8 mouse cellular contexts compared by ENCODE assay signal in genomic region chr8:123628968-123629755, GRCm38 (mm10). TPM values are rescaled to one million over a fixed set of nuclear protein-coding genes. Genes with fewer than 3 reads are reported as not detected.
DNase-seq lines count a peak whose midpoint lies in the region; ATAC-seq and TF ChIP-seq lines count a peak whose summit lies in the region.

No protein-coding gene starts in this region.

- peak overlapping the region; percentile 32; the same call in 1 of the 2 replicates for H3K9ac ChIP-seq in heart, embryonic 12.5 days
- H3K9ac ChIP-seq in kidney, embryonic 16.5 days (replicated peaks; ENCODE audit: low read length) = no peak overlapping the region
- H3K9ac ChIP-seq in liver, embryonic 12.5 days = no peak overlapping the region

- peak; percentile 86 for DNase-seq in brain, adult 2 months (ENCODE audit: low read depth, low spot score)
- DNase-seq in naive thymus-derived CD4-positive, alpha-beta T cell, adult 2 months (ENCODE audit: low read depth) = peak; percentile 82
- peak; percentile 36 for DNase-seq in testis, postnatal 14 days (ENCODE audit: low spot score)

- no peak overlapping the region for H3K27ac ChIP-seq in embryonic fibroblast, embryonic 13.5 days (ENCODE audit: insufficient read depth, low read length)
- no peak overlapping the region for H3K27ac ChIP-seq in heart, embryonic 12.5 days (ENCODE audit: poor library complexity, severe bottlenecking)
- no peak overlapping the region for H3K27ac ChIP-seq in kidney, embryonic 16.5 days (ENCODE audit: low read length)
- H3K27ac ChIP-seq in liver, embryonic 12.5 days = no peak overlapping the region

- 8% methylated on average over 19 of the region's 19 CpGs for WGBS in heart, embryonic 12.5 days
- whole genome bisulfite sequencing in kidney, embryonic 16.5 days = 7% methylated on average over 19 of the region's 19 CpGs
- WGBS in liver, embryonic 12.5 days (ENCODE audit: insufficient replicate concordance) = 8% methylated on average over 19 of the region's 19 CpGs

- H3K4me2 ChIP-seq in heart, embryonic 12.5 days = peak overlapping the region; percentile 74
- H3K4me2 ChIP-seq in kidney, embryonic 16.5 days (replicated peaks; ENCODE audit: low read depth, low read length) = peak overlapping the region; percentile 47
- H3K4me2 ChIP-seq in liver, embryonic 12.5 days = peak overlapping the region; percentile 51

- ATAC-seq in heart, embryonic 12.5 days (ENCODE audit: insufficient number of reproducible peaks, low FRiP score) = peak; percentile 46; the same call in 1 of the 2 replicates
- peak; percentile 27; the same call in 1 of the 2 replicates for ATAC-seq in kidney, embryonic 16.5 days (ENCODE audit: low FRiP score, low TSS enrichment)
- no peak for ATAC-seq in liver, embryonic 12.5 days

- TF ChIP-seq CTCF in E14TG2a.4 (conservative IDR thresholded peaks at IDR 0.05; ENCODE audit: low read length) = peak; percentile 64
- peak; percentile 84 for TF ChIP-seq CTCF in embryonic fibroblast, embryonic 13.5 days (IDR thresholded peaks at IDR 0.05; ENCODE audit: borderline replicate concordance, insufficient read depth, low read length)

- H3K9me3 ChIP-seq in E14TG2a.4 (ENCODE audit: low read length) = no peaks in the 10 kb centered on the region
- no peaks in the 10 kb centered on the region for H3K9me3 ChIP-seq in heart, embryonic 12.5 days (replicated peaks)
- H3K9me3 ChIP-seq in kidney, embryonic 16.5 days (ENCODE audit: low read length) = no peaks in the 10 kb centered on the region
- H3K9me3 ChIP-seq in liver, embryonic 12.5 days (replicated peaks) = no peaks in the 10 kb centered on the region

- peak overlapping the region; percentile 73 for H3K4me3 ChIP-seq in E14TG2a.4 (replicated peaks; ENCODE audit: low read length)
- peak overlapping the region; percentile 16 for H3K4me3 ChIP-seq in embryonic fibroblast, embryonic 13.5 days (ENCODE audit: insufficient read depth, low read length)
- peak overlapping the region; percentile 43 for H3K4me3 ChIP-seq in heart, embryonic 12.5 days
- peak overlapping the region; percentile 30 for H3K4me3 ChIP-seq in kidney, embryonic 16.5 days (ENCODE audit: low read length)
- H3K4me3 ChIP-seq in liver, embryonic 12.5 days = peak overlapping the region; percentile 8; the same call in 1 of the 2 replicates

- peaks cover 45% of the 10 kb centered on the region for H3K27me3 ChIP-seq in E14TG2a.4 (ENCODE audit: insufficient read depth, low read length)
- peaks cover 41% of the 10 kb centered on the region for H3K27me3 ChIP-seq in heart, embryonic 12.5 days (replicated peaks)
- peaks cover 22% of the 10 kb centered on the region for H3K27me3 ChIP-seq in kidney, embryonic 16.5 days (ENCODE audit: insufficient read depth, low read length)
- H3K27me3 ChIP-seq in liver, embryonic 12.5 days (replicated peaks) = peaks cover 74% of the 10 kb centered on the region

- H3K4me1 ChIP-seq in E14TG2a.4 (replicated peaks; ENCODE audit: low read depth, low read length) = peaks cover 20% of the 10 kb centered on the region
- peaks cover 12% of the 10 kb centered on the region for H3K4me1 ChIP-seq in embryonic fibroblast, embryonic 13.5 days (ENCODE audit: control insufficient read depth, insufficient read depth, low read length)
- H3K4me1 ChIP-seq in heart, embryonic 12.5 days (replicated peaks) = peaks cover 12% of the 10 kb centered on the region
- H3K4me1 ChIP-seq in kidney, embryonic 16.5 days (ENCODE audit: insufficient read depth, low read length) = peaks cover 13% of the 10 kb centered on the region
- H3K4me1 ChIP-seq in liver, embryonic 12.5 days = peaks cover 32% of the 10 kb centered on the region

- no peak for TF ChIP-seq POLR2A in embryonic fibroblast, embryonic 13.5 days (IDR thresholded peaks at IDR 0.05; ENCODE audit: low read depth, low read length)

- H3K36me3 ChIP-seq in E14TG2a.4 (ENCODE audit: insufficient read depth, low read length) = no peaks in the 10 kb centered on the region
- no peaks in the 10 kb centered on the region for H3K36me3 ChIP-seq in heart, embryonic 12.5 days
- no peaks in the 10 kb centered on the region for H3K36me3 ChIP-seq in kidney, embryonic 16.5 days (ENCODE audit: insufficient read depth, low read length)
- H3K36me3 ChIP-seq in liver, embryonic 12.5 days = no peaks in the 10 kb centered on the region

RNA-seq across cellular contexts. Expression of gene Rhou, which starts 24.6 kb away (rescaled TPM):
- polyA plus RNA-seq in embryonic fibroblast, embryonic 13.5 days (2011; ENCODE audit: insufficient read length, low read depth, missing spikeins) = 19.5 and 20.0 TPM in 2 replicates
- polyA plus RNA-seq in heart, embryonic 12.5 days (2016; fragmentation: Nextera tagmentation; extraction: Ambion mirVana) = 10.7 and 13.4 TPM in 2 replicates
- 7.9 TPM in 2 replicates for polyA plus RNA-seq in kidney, embryonic 16.5 days (2015; fragmentation: Nextera tagmentation; extraction: Ambion mirVana)
- polyA plus RNA-seq in liver, embryonic 12.5 days (2016; fragmentation: Nextera tagmentation; extraction: Ambion mirVana) = 1.6 and 1.9 TPM in 2 replicates

Comparison
In these comparisons a context has a peak if more than half of its experiments do, and no peak if none do; other contexts are left out.
1. H3K4me3 ChIP-seq: peak in every context shown above with its lines; median percentile 73 in E14TG2a.4; 43 in heart, embryonic 12.5 days; 30 in kidney, embryonic 16.5 days; 16 in embryonic fibroblast, embryonic 13.5 days; 8 in liver, embryonic 12.5 days.
2. DNase-seq: peak in every context shown above with its lines; median percentile 86 in brain, adult 2 months; 82 in naive thymus-derived CD4-positive, alpha-beta T cell, adult 2 months; 36 in testis, postnatal 14 days.